Mouse (Mus musculus) left cerebral cortex, adult 2 months (tissue): ENCODE measurements at regions not wholly inside any gene's neighbourhood (a gene's known extent, or its start where the extent isn't known, plus 50 kb on each side); places are given as distances from the start of the nearest gene placed in this dataset.
A peak's percentile ranks its signal among the peaks of the same experiment; 100 is the strongest.
"Not testable (repeated sequence)": the region's sequence is repeated elsewhere in the genome, so short reads cannot be mapped to it uniquely, and the experiment has no call there.

Experiments
- DNase-seq, 2 experiments: peaks; one replicate each; pipeline ENCODE4 v3.0.0; 2021 to 2022; ENCODE audit warnings: low spot score in 2 of 2, mixed read lengths in 1 of 2; ENCODE audit errors: extremely low spot score in 1 of 2
- H3K27ac ChIP-seq: fragments of 200-600 bp; 2 replicates; pipeline ENCODE4 v1.8.1; 2022
- H3K4me3 ChIP-seq: fragments of 200-600 bp; 2 replicates; pipeline ENCODE4 v1.8.1; 2022
- CTCF ChIP-seq: fragments of 200-600 bp; IDR thresholded peaks from 2 replicates; pipeline ENCODE4 v1.8.1; 2022; ENCODE audit warnings: antibody characterized with exemption, mild to moderate bottlenecking, moderate library complexity
- intact Hi-C: fragments of 180-260 bp; cut with DNase I; formaldehyde crosslinking; loops from one replicate; pipeline ENCODE4 v1.15.1; 2025

GRCm38 (mm10) chr3:31708367-31708766 lies 193.9 kb upstream of the Kcnmb2 start:
- DNase-seq, H3K4me3 ChIP-seq, intact Hi-C loops, H3K27ac ChIP-seq: not testable (repeated sequence)

- no peak overlapping the region for H3K4me3 ChIP-seq
- no peak for DNase-seq
- no peak for TF ChIP-seq CTCF
- intact Hi-C loops: no loop called here
- H3K27ac ChIP-seq: no peak overlapping the region
These were observed 161.0 kb upstream of the Kcnmb2 start for GRCm38 (mm10) chr3:31741289-31741688.

GRCm38 (mm10) chr3:31755881-31756280 lies 146.4 kb upstream of the Kcnmb2 start:
- TF ChIP-seq CTCF: no peak
- Histone ChIP-seq H3K4me3 (no peak overlapping the region), H3K27ac (no peak overlapping the region)
- DNase-seq: no peak
- intact Hi-C loops: no loop called here

- Histone ChIP-seq H3K4me3 (no peak overlapping the region), H3K27ac (no peak overlapping the region)
- DNase-seq: no peak
- TF ChIP-seq CTCF: peak; percentile 70
- intact Hi-C loops: no loop called here
These were observed 133.1 kb upstream of the Kcnmb2 start for GRCm38 (mm10) chr3:31769193-31769592.

GRCm38 (mm10) chr3:31790342-31790970 lies 111.9 kb upstream of the Kcnmb2 start:
- peak; percentile 76 for TF ChIP-seq CTCF
- no peak overlapping the region for H3K4me3 ChIP-seq
- peak; percentile 21 to 28 for DNase-seq
- no peak overlapping the region for H3K27ac ChIP-seq
- intact Hi-C loops: loop anchor here (1.0 to 5.0 kb wide), 3 partner anchors 398 to 717 kb away; no protein-coding TSS in a partner anchor

- no peak for DNase-seq
- intact Hi-C loops: loop anchor here (5.0 kb wide), 1 partner anchor 714 kb away; no protein-coding TSS in a partner anchor
- no peak overlapping the region for H3K27ac ChIP-seq
- H3K4me3 ChIP-seq: no peak overlapping the region
- no peak for TF ChIP-seq CTCF
These were observed 108.8 kb upstream of the Kcnmb2 start for GRCm38 (mm10) chr3:31793466-31794040.

- Histone ChIP-seq H3K4me3 (no peak overlapping the region), H3K27ac (no peak overlapping the region)
- no peak for DNase-seq
- intact Hi-C loops: no loop called here
- TF ChIP-seq CTCF: no peak
These were observed 105.7 kb upstream of the Kcnmb2 start for GRCm38 (mm10) chr3:31796621-31797020.

- DNase-seq: no peak
- intact Hi-C loops: no loop called here
- TF ChIP-seq CTCF: no peak
- no peak overlapping the region for H3K27ac ChIP-seq
- H3K4me3 ChIP-seq: no peak overlapping the region
These were observed 103.1 kb upstream of the Kcnmb2 start for GRCm38 (mm10) chr3:31799192-31799591.

- intact Hi-C loops: no loop called here
- TF ChIP-seq CTCF: no peak
- H3K27ac ChIP-seq: no peak overlapping the region
- H3K4me3 ChIP-seq: no peak overlapping the region
- DNase-seq: no peak
These were observed 98.3 kb upstream of the Kcnmb2 start for GRCm38 (mm10) chr3:31804038-31804437.

- H3K27ac ChIP-seq: no peak overlapping the region
- intact Hi-C loops: no loop called here
These were observed 94.6 kb upstream of the Kcnmb2 start for GRCm38 (mm10) chr3:31807741-31808140.

GRCm38 (mm10) chr3:31809131-31809530 lies 93.2 kb upstream of the Kcnmb2 start:
- DNase-seq, H3K4me3 ChIP-seq, intact Hi-C loops, H3K27ac ChIP-seq: not testable (repeated sequence)

More at GRCm38 (mm10) chr3:31807741-31808140, 94.6 kb upstream of the Kcnmb2 start:
- DNase-seq: no peak
- no peak overlapping the region for H3K4me3 ChIP-seq
- no peak for TF ChIP-seq CTCF

- intact Hi-C loops: loop anchor here (2.0 kb wide), 1 partner anchor 20 kb away; no protein-coding TSS in a partner anchor
- H3K4me3 ChIP-seq: no peak overlapping the region
- no peak for TF ChIP-seq CTCF
- no peak overlapping the region for H3K27ac ChIP-seq
- no peak for DNase-seq
These were observed 91.1 kb upstream of the Kcnmb2 start for GRCm38 (mm10) chr3:31811232-31811631.

- Histone ChIP-seq H3K4me3 (no peak overlapping the region), H3K27ac (no peak overlapping the region)
- no peak for TF ChIP-seq CTCF
- DNase-seq: no peak
- intact Hi-C loops: loop anchor here (2.0 kb wide), 1 partner anchor 21 kb away; no protein-coding TSS in a partner anchor
These were observed 70.4 kb upstream of the Kcnmb2 start for GRCm38 (mm10) chr3:31831913-31832312.
